Mouse (Mus musculus): ENCODE data around the gene Kcnh7. TPM values are rescaled to one million over a fixed set of nuclear protein-coding genes. Genes with fewer than 3 reads are reported as not detected.

Gene Kcnh7
- total RNA-seq, 1 experiment, result 0.04 TPM

GRCm38 (mm10) chr2:62928494-62928893 lies 255.6 kb downstream of the Kcnh7 start:
- no peaks in the 10 kb centered on the region for H3K36me3 ChIP-seq (ENCODE audit: control insufficient read depth, insufficient read depth, low read length, poor library complexity, severe bottlenecking)
- DNase-seq (ENCODE audit: low read depth, low spot score), result no peak
- no peak overlapping the region for H3K9ac ChIP-seq (ENCODE audit: insufficient read depth, low read depth, low read length, poor library complexity, severe bottlenecking)
- H3K9me3 ChIP-seq (ENCODE audit: control insufficient read depth, insufficient read depth, low read depth, low read length), result no peaks in the 10 kb centered on the region
- H3K4me3 ChIP-seq (ENCODE audit: insufficient read depth in 1 of 2, low read depth in 1 of 2, low read length in 2 of 2, poor library complexity in 1 of 2, severe bottlenecking in 1 of 2), result no peak overlapping the region
- no peaks in the 10 kb centered on the region for H3K4me1 ChIP-seq (ENCODE audit: control insufficient read depth in 2 of 2, insufficient read depth in 2 of 2, low read length in 2 of 2, poor library complexity in 1 of 2)
- no peak overlapping the region for H3K27ac ChIP-seq (ENCODE audit: insufficient read depth, low read depth, low read length, poor library complexity, severe bottlenecking)
- in situ Hi-C loops (cut with MboI; ENCODE audit: low sequenced_read_pairs in 2 of 2, unreplicated experiment in 2 of 2), result no loop called here
- TF ChIP-seq ZC3H11A (IDR thresholded peaks at IDR 0.05; ENCODE audit: borderline replicate concordance, low read depth, low read length) (no peak), HCFC1 (IDR thresholded peaks at IDR 0.05; ENCODE audit: borderline replicate concordance, insufficient read depth, low read length) (no peak), ZNF384 (IDR thresholded peaks at IDR 0.05; ENCODE audit: low read depth, low read length) (no peak), CHD2 (IDR thresholded peaks at IDR 0.05; ENCODE audit: low read depth, low read length) (no peak), MAFK (IDR thresholded peaks at IDR 0.05; ENCODE audit: insufficient read depth, low read depth, low read length) (no peak)

GRCm38 (mm10) chr2:62928065-62928464 lies 256.0 kb downstream of the Kcnh7 start:
- Histone ChIP-seq H3K4me3 (ENCODE audit: insufficient read depth in 1 of 2, low read depth in 1 of 2, low read length in 2 of 2, poor library complexity in 1 of 2, severe bottlenecking in 1 of 2) (no peak overlapping the region), H3K36me3 (ENCODE audit: control insufficient read depth, insufficient read depth, low read length, poor library complexity, severe bottlenecking) (no peaks in the 10 kb centered on the region), H3K4me1 (ENCODE audit: control insufficient read depth in 2 of 2, insufficient read depth in 2 of 2, low read length in 2 of 2, poor library complexity in 1 of 2) (no peaks in the 10 kb centered on the region), H3K27ac (ENCODE audit: insufficient read depth, low read depth, low read length, poor library complexity, severe bottlenecking) (no peak overlapping the region), H3K9ac (ENCODE audit: insufficient read depth, low read depth, low read length, poor library complexity, severe bottlenecking) (no peak overlapping the region), H3K9me3 (ENCODE audit: control insufficient read depth, insufficient read depth, low read depth, low read length) (no peaks in the 10 kb centered on the region)
- in situ Hi-C loops (cut with MboI; ENCODE audit: low sequenced_read_pairs in 2 of 2, unreplicated experiment in 2 of 2), result no loop called here
- no peak for DNase-seq (ENCODE audit: low read depth, low spot score)
- TF ChIP-seq CHD2 (IDR thresholded peaks at IDR 0.05; ENCODE audit: low read depth, low read length), result no peak
- no peak for TF ChIP-seq ZNF384 (IDR thresholded peaks at IDR 0.05; ENCODE audit: low read depth, low read length)
- TF ChIP-seq HCFC1 (IDR thresholded peaks at IDR 0.05; ENCODE audit: borderline replicate concordance, insufficient read depth, low read length), result no peak
- TF ChIP-seq ZC3H11A (IDR thresholded peaks at IDR 0.05; ENCODE audit: borderline replicate concordance, low read depth, low read length), result no peak
- TF ChIP-seq MAFK (IDR thresholded peaks at IDR 0.05; ENCODE audit: insufficient read depth, low read depth, low read length), result no peak

GRCm38 (mm10) chr2:62923803-62924202 lies 260.3 kb downstream of the Kcnh7 start:
- no peak for TF ChIP-seq HCFC1 (IDR thresholded peaks at IDR 0.05; ENCODE audit: borderline replicate concordance, insufficient read depth, low read length)
- Histone ChIP-seq H3K4me1 (ENCODE audit: control insufficient read depth in 2 of 2, insufficient read depth in 2 of 2, low read length in 2 of 2, poor library complexity in 1 of 2) (no peaks in the 10 kb centered on the region), H3K9me3 (ENCODE audit: control insufficient read depth, insufficient read depth, low read depth, low read length) (no peaks in the 10 kb centered on the region), H3K4me3 (ENCODE audit: insufficient read depth in 1 of 2, low read depth in 1 of 2, low read length in 2 of 2, poor library complexity in 1 of 2, severe bottlenecking in 1 of 2) (no peak overlapping the region), H3K27ac (ENCODE audit: insufficient read depth, low read depth, low read length, poor library complexity, severe bottlenecking) (no peak overlapping the region), H3K36me3 (ENCODE audit: control insufficient read depth, insufficient read depth, low read length, poor library complexity, severe bottlenecking) (no peaks in the 10 kb centered on the region), H3K9ac (ENCODE audit: insufficient read depth, low read depth, low read length, poor library complexity, severe bottlenecking) (no peak overlapping the region)
- DNase-seq (ENCODE audit: low read depth, low spot score), result no peak
- in situ Hi-C loops (cut with MboI; ENCODE audit: low sequenced_read_pairs in 2 of 2, unreplicated experiment in 2 of 2), result no loop called here

- in situ Hi-C loops (cut with MboI; ENCODE audit: low sequenced_read_pairs in 2 of 2, unreplicated experiment in 2 of 2), result no loop called here
- no peak overlapping the region for H3K4me3 ChIP-seq (ENCODE audit: insufficient read depth in 1 of 2, low read depth in 1 of 2, low read length in 2 of 2, poor library complexity in 1 of 2, severe bottlenecking in 1 of 2)
- no peak for DNase-seq (ENCODE audit: low read depth, low spot score)
- TF ChIP-seq MAFK (IDR thresholded peaks at IDR 0.05; ENCODE audit: insufficient read depth, low read depth, low read length) (no peak), CHD2 (IDR thresholded peaks at IDR 0.05; ENCODE audit: low read depth, low read length) (no peak), ZC3H11A (IDR thresholded peaks at IDR 0.05; ENCODE audit: borderline replicate concordance, low read depth, low read length) (no peak), ZNF384 (IDR thresholded peaks at IDR 0.05; ENCODE audit: low read depth, low read length) (no peak), HCFC1 (IDR thresholded peaks at IDR 0.05; ENCODE audit: borderline replicate concordance, insufficient read depth, low read length) (no peak)
- no peak overlapping the region for H3K9ac ChIP-seq (ENCODE audit: insufficient read depth, low read depth, low read length, poor library complexity, severe bottlenecking)
- H3K27ac ChIP-seq (ENCODE audit: insufficient read depth, low read depth, low read length, poor library complexity, severe bottlenecking), result no peak overlapping the region
- H3K36me3 ChIP-seq (ENCODE audit: control insufficient read depth, insufficient read depth, low read length, poor library complexity, severe bottlenecking), result no peaks in the 10 kb centered on the region
- no peaks in the 10 kb centered on the region for H3K9me3 ChIP-seq (ENCODE audit: control insufficient read depth, insufficient read depth, low read depth, low read length)
- H3K4me1 ChIP-seq (ENCODE audit: control insufficient read depth in 2 of 2, insufficient read depth in 2 of 2, low read length in 2 of 2, poor library complexity in 1 of 2), result no peaks in the 10 kb centered on the region
Observed at GRCm38 (mm10) chr2:62907688-62908087, 276.4 kb downstream of the Kcnh7 start.

Measured in ES-E14 (cell line).